Mouse (Mus musculus): ENCODE measurements around the gene Hoxa13. TPM values are rescaled to one million over a fixed set of nuclear protein-coding genes. Genes with fewer than 3 reads are reported as not detected.

The Hoxa13 gene
- polyA plus RNA-seq, 1 experiment from 2014 or later = 0.15 TPM

- no peak overlapping the region for H3K4me2 ChIP-seq
- ATAC-seq (replicated peaks; ENCODE audit: low FRiP score) = no peak
- H3K9ac ChIP-seq (ENCODE audit: low read depth, low read length) = no peak overlapping the region
- no peaks in the 10 kb centered on the region for H3K9me3 ChIP-seq (ENCODE audit: control insufficient read depth, low read length)
- peaks cover 98% of the 10 kb centered on the region for H3K27me3 ChIP-seq (replicated peaks; ENCODE audit: control insufficient read depth, insufficient read depth, low read length)
- no peaks in the 10 kb centered on the region for H3K36me3 ChIP-seq (ENCODE audit: control insufficient read depth, insufficient read depth, low read length)
- no peak overlapping the region for H3K4me3 ChIP-seq (ENCODE audit: low read depth, low read length)
- under 1% methylated on average over 24 of the region's 25 CpGs for WGBS
- peak; percentile 49 for DNase-seq (ENCODE audit: low spot score)
- 0 out of 2 replicates have a peak, but pooled peaks cover 6% of the 10 kb centered on the region for H3K4me1 ChIP-seq (replicated peaks; ENCODE audit: control insufficient read depth, insufficient read depth, low read length)
- no peak overlapping the region for H3K27ac ChIP-seq (ENCODE audit: low read depth, low read length)
Measured at GRCm38 (mm10) chr6:52259081-52259790, 1.4 kb downstream of the Hoxa13 start.

GRCm38 (mm10) chr6:52256956-52257355, 3.7 kb downstream of the Hoxa13 start:
- H3K4me2 ChIP-seq = no peak overlapping the region
- no peaks in the 10 kb centered on the region for H3K9me3 ChIP-seq (ENCODE audit: control insufficient read depth, low read length)
- H3K36me3 ChIP-seq (ENCODE audit: control insufficient read depth, insufficient read depth, low read length) = no peaks in the 10 kb centered on the region
- WGBS = under 1% methylated on average over 6 of the region's 6 CpGs
- H3K9ac ChIP-seq (ENCODE audit: low read depth, low read length) = no peak overlapping the region
- H3K27ac ChIP-seq (ENCODE audit: low read depth, low read length) = no peak overlapping the region
- DNase-seq (ENCODE audit: low spot score) = peak; percentile 64
- no peak for ATAC-seq (replicated peaks; ENCODE audit: low FRiP score)
- peaks cover 98% of the 10 kb centered on the region for H3K27me3 ChIP-seq (replicated peaks; ENCODE audit: control insufficient read depth, insufficient read depth, low read length)
- 0 out of 2 replicates have a peak, but pooled peaks cover 6% of the 10 kb centered on the region for H3K4me1 ChIP-seq (replicated peaks; ENCODE audit: control insufficient read depth, insufficient read depth, low read length)
- H3K4me3 ChIP-seq (ENCODE audit: low read depth, low read length) = no peak overlapping the region

- 2% methylated on average over 59 of the region's 59 CpGs for WGBS
- DNase-seq (ENCODE audit: low spot score) = peak; percentile 51
- H3K4me3 ChIP-seq (ENCODE audit: low read depth, low read length) = peak overlapping the region; percentile 3; the same call in 1 of the 2 replicates
Measured at GRCm38 (mm10) chr6:52253511-52254500, 6.9 kb downstream of the Hoxa13 start.

DNA sequence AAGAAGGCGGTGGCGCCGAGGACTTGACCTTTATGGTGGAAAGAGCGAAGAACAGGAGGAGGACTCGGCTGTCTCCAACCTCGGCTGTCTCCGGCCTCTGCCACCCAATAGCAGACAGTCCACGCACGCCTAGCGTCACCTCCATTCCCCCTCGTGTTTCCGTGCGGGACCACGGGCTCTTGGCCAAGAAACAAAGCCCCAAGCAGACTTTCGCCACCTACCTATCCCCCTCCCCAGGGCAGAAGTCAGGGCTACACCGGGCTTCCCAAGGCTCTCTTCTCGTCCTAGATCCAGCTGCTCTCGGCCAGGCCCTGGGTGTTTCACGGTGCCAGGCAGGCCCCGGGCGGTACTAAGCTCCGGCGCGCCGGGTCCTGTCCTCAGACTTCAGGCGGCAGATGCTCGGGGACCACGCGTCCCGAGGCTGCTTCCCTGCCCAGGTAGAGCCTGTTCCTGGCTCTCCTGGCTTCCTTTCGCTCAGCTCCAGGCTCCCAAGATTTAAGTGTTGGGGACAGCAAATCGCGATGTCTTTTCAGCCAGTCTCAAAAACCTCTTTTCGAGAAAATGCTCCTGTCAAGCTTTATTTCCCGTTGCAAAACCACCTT, 7.8 kb downstream of the Hoxa13 start:
- Histone ChIP-seq H3K4me2 (no peak overlapping the region), H3K9me3 (ENCODE audit: control insufficient read depth, low read length) (no peaks in the 10 kb centered on the region), H3K4me1 (replicated peaks; ENCODE audit: control insufficient read depth, insufficient read depth, low read length) (no peaks in the 10 kb centered on the region), H3K36me3 (ENCODE audit: control insufficient read depth, insufficient read depth, low read length) (no peaks in the 10 kb centered on the region), H3K9ac (ENCODE audit: low read depth, low read length) (no peak overlapping the region), H3K27ac (ENCODE audit: low read depth, low read length) (no peak overlapping the region), H3K4me3 (ENCODE audit: low read depth, low read length) (no peak overlapping the region), H3K27me3 (replicated peaks; ENCODE audit: control insufficient read depth, insufficient read depth, low read length) (peaks cover 98% of the 10 kb centered on the region)
- WGBS = 3% methylated on average over 35 of the region's 35 CpGs
- peak; percentile 51 for DNase-seq (ENCODE audit: low spot score)
- no peak for ATAC-seq (replicated peaks; ENCODE audit: low FRiP score)

More at GRCm38 (mm10) chr6:52253511-52254500, 6.9 kb downstream of the Hoxa13 start:
- H3K4me2 ChIP-seq = peak overlapping the region; percentile 26; the same call in 1 of the 2 replicates
- peaks cover 98% of the 10 kb centered on the region for H3K27me3 ChIP-seq (replicated peaks; ENCODE audit: control insufficient read depth, insufficient read depth, low read length)
- H3K9me3 ChIP-seq (ENCODE audit: control insufficient read depth, low read length) = no peaks in the 10 kb centered on the region
- H3K4me1 ChIP-seq (replicated peaks; ENCODE audit: control insufficient read depth, insufficient read depth, low read length) = no peaks in the 10 kb centered on the region
- no peaks in the 10 kb centered on the region for H3K36me3 ChIP-seq (ENCODE audit: control insufficient read depth, insufficient read depth, low read length)
- no peak for ATAC-seq (replicated peaks; ENCODE audit: low FRiP score)
- H3K9ac ChIP-seq (ENCODE audit: low read depth, low read length) = no peak overlapping the region
- no peak overlapping the region for H3K27ac ChIP-seq (ENCODE audit: low read depth, low read length)

GRCm38 (mm10) chr6:52252016-52252774, 8.5 kb downstream of the Hoxa13 start:
- Histone ChIP-seq H3K4me2 (no peak overlapping the region), H3K9me3 (ENCODE audit: control insufficient read depth, low read length) (no peaks in the 10 kb centered on the region), H3K4me3 (ENCODE audit: low read depth, low read length) (no peak overlapping the region), H3K9ac (ENCODE audit: low read depth, low read length) (no peak overlapping the region), H3K27me3 (replicated peaks; ENCODE audit: control insufficient read depth, insufficient read depth, low read length) (peaks cover 99% of the 10 kb centered on the region), H3K27ac (ENCODE audit: low read depth, low read length) (no peak overlapping the region), H3K4me1 (replicated peaks; ENCODE audit: control insufficient read depth, insufficient read depth, low read length) (no peaks in the 10 kb centered on the region), H3K36me3 (ENCODE audit: control insufficient read depth, insufficient read depth, low read length) (no peaks in the 10 kb centered on the region)
- 3% methylated on average over 24 of the region's 24 CpGs for WGBS
- DNase-seq (ENCODE audit: low spot score) = peak; percentile 38
- ATAC-seq (replicated peaks; ENCODE audit: low FRiP score) = no peak

DNA sequence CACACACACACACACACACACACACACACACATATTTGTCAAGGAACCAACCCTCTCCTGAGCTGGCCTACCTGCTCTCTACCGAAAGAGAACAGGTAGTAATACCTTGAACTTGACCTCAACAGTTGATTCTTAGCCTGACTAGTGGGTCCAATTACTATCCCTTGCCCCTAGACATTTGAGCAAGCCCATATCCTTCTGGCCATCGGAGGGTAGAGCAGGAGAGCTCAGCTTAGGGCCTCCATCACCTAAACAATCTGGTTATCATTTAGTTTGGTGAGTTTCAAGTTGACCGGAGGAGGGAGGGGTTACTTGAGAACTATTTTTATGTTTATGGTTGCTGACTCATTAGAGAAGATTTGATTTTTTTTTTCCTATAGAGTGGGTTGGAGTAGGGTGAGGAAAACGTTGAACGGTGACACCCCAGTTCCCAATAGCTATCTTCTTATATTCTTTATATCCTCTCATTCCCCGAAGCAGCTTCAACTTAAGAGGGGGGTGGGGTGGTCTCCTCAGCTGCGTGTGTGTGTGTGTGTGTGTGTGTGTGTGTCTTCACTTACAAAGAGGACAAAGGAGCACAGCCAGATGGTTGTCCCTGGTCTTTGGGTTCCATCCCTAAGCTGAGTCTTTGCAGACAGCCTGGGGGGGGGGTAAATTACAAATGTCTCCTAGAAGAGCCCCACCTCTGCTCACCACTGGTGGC, 9.4 kb downstream of the Hoxa13 start:
- no peak for ATAC-seq (replicated peaks; ENCODE audit: low FRiP score)
- Histone ChIP-seq H3K4me2 (no peak overlapping the region), H3K9me3 (ENCODE audit: control insufficient read depth, low read length) (no peaks in the 10 kb centered on the region), H3K27ac (ENCODE audit: low read depth, low read length) (no peak overlapping the region), H3K9ac (ENCODE audit: low read depth, low read length) (no peak overlapping the region), H3K4me1 (replicated peaks; ENCODE audit: control insufficient read depth, insufficient read depth, low read length) (no peaks in the 10 kb centered on the region), H3K36me3 (ENCODE audit: control insufficient read depth, insufficient read depth, low read length) (no peaks in the 10 kb centered on the region), H3K4me3 (ENCODE audit: low read depth, low read length) (no peak overlapping the region), H3K27me3 (replicated peaks; ENCODE audit: control insufficient read depth, insufficient read depth, low read length) (peaks cover 100% of the 10 kb centered on the region)
- 13% methylated on average over 7 of the region's 7 CpGs for WGBS
- DNase-seq (ENCODE audit: low spot score) = no peak

- H3K4me2 ChIP-seq = no peak overlapping the region
- DNase-seq (ENCODE audit: low spot score) = no peak
- no peaks in the 10 kb centered on the region for H3K4me1 ChIP-seq (replicated peaks; ENCODE audit: control insufficient read depth, insufficient read depth, low read length)
- no peak overlapping the region for H3K27ac ChIP-seq (ENCODE audit: low read depth, low read length)
- no peak overlapping the region for H3K4me3 ChIP-seq (ENCODE audit: low read depth, low read length)
- no peaks in the 10 kb centered on the region for H3K36me3 ChIP-seq (ENCODE audit: control insufficient read depth, insufficient read depth, low read length)
- H3K9me3 ChIP-seq (ENCODE audit: control insufficient read depth, low read length) = no peaks in the 10 kb centered on the region
- 1% methylated on average over 4 of the region's 4 CpGs for WGBS
- H3K9ac ChIP-seq (ENCODE audit: low read depth, low read length) = no peak overlapping the region
- ATAC-seq (replicated peaks; ENCODE audit: low FRiP score) = no peak
- peaks cover 100% of the 10 kb centered on the region for H3K27me3 ChIP-seq (replicated peaks; ENCODE audit: control insufficient read depth, insufficient read depth, low read length)
Measured at GRCm38 (mm10) chr6:52249826-52250225, 10.9 kb downstream of the Hoxa13 start.

Measured in liver, embryonic 11.5 days (tissue).